Comparison of ENCODE assay signal across 9 mouse cellular contexts in genomic region chr11:60195108-60195507, GRCm38 (mm10). TPM values are rescaled to one million over a fixed set of nuclear protein-coding genes. Genes with fewer than 3 reads are reported as not detected.
DNase-seq lines count a peak whose midpoint lies in the region; ATAC-seq and TF ChIP-seq lines count a peak whose summit lies in the region.
"Had no signal": no experiment of that assay in that cellular context is flagged by ENCODE, and none has a peak within 500 bp of the region (broad histone marks: within the 10 kb centered on the region; RNA-seq: fewer than 3 reads in every experiment).

No protein-coding gene starts in this region.

- in situ Hi-C loops in CH12.LX (cut with MboI; ENCODE audit: low pct_ligation_motif_present, low pct_unique_long_range_greater_than_20kb, low sequenced_read_pairs): loop anchor here (5.0 kb wide), 2 partner anchors 107 to 222 kb away; partner anchors contain the start of genes Atpaf2 and Gid4

- peaks cover 25 to 83% of the 10 kb centered on the region in 2 experiments for H3K36me3 ChIP-seq in CH12.LX (replicated peaks in 1 of 2; ENCODE audit: control insufficient read depth in 1 of 2, insufficient read depth in 1 of 2, low read length in 1 of 2)

- H3K4me3 ChIP-seq in left cerebral cortex, adult 2 months: no peak overlapping the region
- H3K4me3 ChIP-seq in CH12.LX (replicated peaks in 1 of 3; ENCODE audit: low read depth in 2 of 3, low read length in 2 of 3, poor library complexity in 1 of 3): no peak overlapping the region

- TF ChIP-seq EP300 in CH12.LX (IDR thresholded peaks at IDR 0.05; ENCODE audit: low read length): no peak

- TF ChIP-seq CTCF in left cerebral cortex, adult 2 months (IDR thresholded peaks at IDR 0.05): peak; percentile 58
- peak; percentile 49 to 71 for TF ChIP-seq CTCF in CH12.LX (conservative IDR thresholded peaks at IDR 0.05 in 1 of 2, IDR thresholded peaks at IDR 0.05 in 1 of 2; ENCODE audit: low read depth in 2 of 2, low read length in 2 of 2)

- H3K79me2 ChIP-seq in CH12.LX (replicated peaks; ENCODE audit: control insufficient read depth, extremely low read depth, insufficient read depth, poor library complexity, severe bottlenecking): no peaks in the 10 kb centered on the region

- dilution Hi-C loops in CH12.LX (cut with MboI; ENCODE audit: extremely low pct_ligation_motif_present, extremely low pct_unique_long_range_greater_than_20kb, low sequenced_read_pairs): no loop called here

- no peak for TF ChIP-seq POLR2A in CH12.LX (IDR thresholded peaks at IDR 0.05; ENCODE audit: low read depth, low read length)

- no peak overlapping the region for H3K9ac ChIP-seq in CH12.LX (ENCODE audit: insufficient read depth, low read depth)

- H3K4me2 ChIP-seq in CH12.LX (ENCODE audit: insufficient read depth, low read depth, poor library complexity, severe bottlenecking): no peak overlapping the region

- H3K9me3 ChIP-seq in CH12.LX (replicated peaks; ENCODE audit: low read length): peaks cover 9% of the 10 kb centered on the region

- peak; percentile 52 to 69 for DNase-seq in cerebellum, postnatal 10 days
- no peak for DNase-seq in cerebellum, adult 11 months
- no peak for DNase-seq in left cerebral cortex, adult 2 months (ENCODE audit: extremely low spot score in 1 of 2, low spot score in 2 of 2)
- no peak for DNase-seq in left cerebral cortex, postnatal 4 days
- DNase-seq in CH12.LX (ENCODE audit: extremely low read depth): peak; percentile 55
- DNase-seq in Muller cell, postnatal 12 days (ENCODE audit: inconsistent ontology term): no peak
- no peak for DNase-seq in frontal cortex, postnatal 36 days (ENCODE audit: low spot score in 2 of 2)
- DNase-seq: gastrocnemius, postnatal 25 days had no signal

- H3K27me3 ChIP-seq in CH12.LX (replicated peaks): no peaks in the 10 kb centered on the region

- TF ChIP-seq RAD21 in CH12.LX (IDR thresholded peaks at IDR 0.05; ENCODE audit: low read depth, low read length): peak; percentile 58

- H3K27ac ChIP-seq in left cerebral cortex, adult 2 months: no peak overlapping the region
- H3K27ac ChIP-seq in CH12.LX (ENCODE audit: insufficient read depth, low read depth): no peak overlapping the region

- peak; percentile 35 for ATAC-seq in megakaryocyte progenitor cell, adult 5-6 weeks (replicated peaks; ENCODE audit: poor library complexity)

- intact Hi-C loops in left cerebral cortex, adult 2 months (cut with DNase I): loop anchor here (5.0 kb wide), 1 partner anchor 313 kb away; no protein-coding TSS in a partner anchor
- intact Hi-C loops in left cerebral cortex, postnatal 4 days (cut with DNase I): loop anchor here (10.0 kb wide), 1 partner anchor 320 kb away; no protein-coding TSS in a partner anchor

- H3K4me1 ChIP-seq in CH12.LX (ENCODE audit: control insufficient read depth in 1 of 2, insufficient read depth in 2 of 2): peaks cover 18 to 48% of the 10 kb centered on the region in 2 experiments

TF ChIP-seq in CH12.LX, 34 proteins besides CTCF, POLR2A, EP300 and RAD21:
- TF ChIP-seq UBTF (IDR thresholded peaks at IDR 0.05; ENCODE audit: low read depth, low read length) (no peak), SMC3 (IDR thresholded peaks at IDR 0.05; ENCODE audit: low read depth, low read length) (peak; percentile 66), ZC3H11A (IDR thresholded peaks at IDR 0.05; ENCODE audit: low read depth, low read length) (no peak), MEF2A (IDR thresholded peaks at IDR 0.05; ENCODE audit: borderline replicate concordance, low read depth, low read length) (no peak)

RNA-seq across cellular contexts. Expression of gene Srebf1, which starts 27.3 kb away (rescaled TPM):
- 10 to 100 TPM; 50.1 to 66.1 TPM for total RNA-seq in left cerebral cortex, adult 2 months (2021)
- 10 to 100 TPM; 60.3 to 67.5 TPM for total RNA-seq in left cerebral cortex, postnatal 4 days (2021)
- total RNA-seq in CH12.LX (2012; rRNA removed): 126 and 129 TPM in 2 replicates
- 68.7 and 69.8 TPM in 2 replicates for total RNA-seq in CH12.LX (2014; rRNA removed)
- polyA plus RNA-seq in CH12.LX (2012; ENCODE audit: insufficient read length, low read depth): 120 and 142 TPM in 2 replicates
- total RNA-seq in megakaryocyte progenitor cell, adult 5-6 weeks (2015): 20.9 and 23.3 TPM in 2 replicates
- 20.6 and 29.3 TPM in 2 replicates for total RNA-seq in megakaryocyte progenitor cell, adult 5-6 weeks (2017)

Comparison
In these comparisons a context has a peak if more than half of its experiments do, and no peak if none do; other contexts are left out.
1. DNase-seq: peak in cerebellum, postnatal 10 days (2 of 2) and CH12.LX (single experiment); none in cerebellum, adult 11 months (single experiment), left cerebral cortex, adult 2 months (0 of 2), left cerebral cortex, postnatal 4 days (single experiment), Muller cell, postnatal 12 days (single experiment) and frontal cortex, postnatal 36 days (0 of 2).